Mouse (Mus musculus) c-Kit-positive CD71-negative TER-119-negative erythroid progenitor cells, embryonic 14.5 days (primary cell): Measurements from ENCODE around the gene Ddx31.

Source experiments
- DNase-seq: peaks from one replicate; pipeline ENCODE4 v3.0.0-alpha.2; 2013; ENCODE audit warnings: low read depth

The Ddx31 gene

DNA sequence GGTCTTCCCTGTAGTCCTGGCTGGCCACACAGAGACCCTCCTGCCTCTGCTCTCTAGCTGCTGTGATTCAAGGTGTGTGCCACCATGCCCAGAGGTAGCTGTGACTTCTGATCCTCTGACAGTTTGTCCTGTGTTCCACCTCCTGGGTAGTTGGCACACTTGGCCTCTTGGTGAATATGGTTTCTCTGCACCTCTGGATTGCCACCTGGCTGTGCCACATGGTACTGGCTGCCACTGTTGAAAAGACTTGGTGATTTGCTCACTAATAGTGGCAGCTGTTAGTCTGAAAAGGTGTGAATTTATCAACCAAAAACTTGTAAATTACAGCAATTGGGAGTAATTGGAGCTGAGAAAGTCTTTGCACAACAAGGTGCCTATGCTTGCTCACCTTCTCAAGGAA lies 23.7 kb downstream of the Ddx31 start:
- DNase-seq, result no peak

GRCm38 (mm10) chr2:28867495-28867894 lies 27.3 kb downstream of the Ddx31 start:
- no peak for DNase-seq

- no peak for DNase-seq
Measured at GRCm38 (mm10) chr2:28875554-28875953, 35.3 kb downstream of the Ddx31 start.

- DNase-seq, result no peak
Measured at GRCm38 (mm10) chr2:28881275-28881674, 41.1 kb downstream of the Ddx31 start.

DNA sequence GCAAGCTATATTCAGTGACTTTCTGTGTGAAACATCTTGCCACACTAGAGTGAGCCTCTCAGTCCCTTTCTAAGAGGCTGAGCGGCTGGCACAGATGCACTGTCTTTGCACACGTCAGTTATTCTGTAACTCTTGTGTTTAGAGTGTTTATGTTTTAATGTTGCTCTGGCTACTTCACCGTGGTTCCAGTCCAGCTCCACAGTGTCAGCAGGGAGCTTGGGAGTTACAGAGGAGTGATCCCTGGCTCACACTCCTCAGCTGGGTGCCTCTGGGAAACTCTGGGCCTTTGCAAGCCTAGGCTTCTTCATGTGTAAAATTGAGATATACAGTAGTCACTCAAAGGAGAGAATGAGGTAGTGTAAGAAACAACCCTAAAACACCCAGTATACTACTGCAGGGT lies 41.8 kb downstream of the Ddx31 start:
- no peak for DNase-seq

DNA sequence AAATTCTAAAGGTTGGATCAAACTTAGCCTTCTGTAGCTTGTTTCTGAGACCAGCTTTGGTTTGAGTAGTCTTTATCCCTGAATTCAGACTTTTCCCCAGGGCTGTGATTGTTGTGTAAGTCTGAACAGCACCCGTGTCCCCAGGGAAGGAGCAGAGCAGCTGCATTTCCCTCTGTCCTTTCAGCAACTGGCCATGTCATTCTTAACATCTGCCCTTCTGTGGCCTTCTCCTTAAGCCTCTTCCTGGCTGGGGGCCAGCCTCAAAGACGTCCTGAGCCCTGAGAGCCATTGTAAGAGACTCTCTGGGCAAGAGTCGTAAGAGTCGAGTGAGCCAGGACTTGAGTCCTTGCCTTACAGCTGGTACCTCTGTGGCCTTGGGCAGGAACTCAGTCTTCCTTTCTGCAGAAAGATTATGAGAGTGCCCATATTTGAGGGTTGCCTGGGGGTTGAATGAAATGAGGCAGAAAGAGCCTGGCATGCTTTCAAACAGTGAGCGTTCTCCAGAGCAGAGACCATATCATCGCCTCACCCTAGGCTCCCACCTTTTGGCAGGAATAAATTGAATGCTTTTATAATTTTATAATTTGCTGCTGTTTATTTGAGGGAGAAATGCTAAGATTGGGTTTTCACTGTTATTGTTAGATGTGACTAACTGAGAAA lies 42.8 kb downstream of the Ddx31 start:
- DNase-seq, result no peak

DNA sequence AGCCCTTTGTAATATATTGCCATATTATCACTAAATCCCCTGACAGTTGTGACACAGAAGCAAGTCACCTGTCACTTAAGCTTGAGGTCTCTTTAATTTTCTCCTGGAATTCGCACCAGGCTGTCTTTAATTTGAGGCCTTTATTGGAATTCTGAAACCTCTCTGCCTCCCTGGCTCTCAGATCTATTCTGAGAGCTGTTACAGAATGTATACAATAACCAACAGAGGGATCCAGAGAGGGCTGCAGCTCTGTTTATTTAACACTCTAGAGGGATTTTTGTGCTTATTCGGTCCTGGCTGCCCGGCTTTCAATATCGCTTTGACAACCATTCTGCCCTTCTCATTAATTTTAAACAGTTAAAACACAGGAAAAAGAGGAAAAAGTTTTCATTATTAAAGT lies 44.7 kb downstream of the Ddx31 start:
- no peak for DNase-seq

- DNase-seq, result no peak
Measured at GRCm38 (mm10) chr2:28892796-28893195, 52.6 kb downstream of the Ddx31 start.

DNA sequence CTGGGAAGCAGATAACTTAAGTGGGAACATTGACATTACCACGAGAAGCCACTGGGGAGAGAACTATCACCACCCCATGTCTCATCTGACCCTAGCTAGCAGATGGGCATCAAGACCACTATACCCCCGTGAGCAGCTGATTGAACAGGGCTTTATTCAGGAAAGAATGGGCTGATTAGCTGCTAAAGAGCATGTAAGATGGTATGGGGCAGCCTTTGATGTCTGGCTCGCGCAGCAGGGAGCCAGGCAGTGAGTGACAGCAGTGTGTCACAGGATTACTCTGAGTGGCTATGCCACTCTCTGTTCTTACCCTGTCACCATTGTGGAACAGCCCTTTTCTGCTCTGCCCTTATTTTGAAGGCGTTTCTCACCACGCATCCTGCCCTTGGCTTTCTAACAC lies 53.3 kb downstream of the Ddx31 start:
- DNase-seq, result no peak

- no peak for DNase-seq
Measured at GRCm38 (mm10) chr2:28895876-28896275, 55.7 kb downstream of the Ddx31 start.

DNA sequence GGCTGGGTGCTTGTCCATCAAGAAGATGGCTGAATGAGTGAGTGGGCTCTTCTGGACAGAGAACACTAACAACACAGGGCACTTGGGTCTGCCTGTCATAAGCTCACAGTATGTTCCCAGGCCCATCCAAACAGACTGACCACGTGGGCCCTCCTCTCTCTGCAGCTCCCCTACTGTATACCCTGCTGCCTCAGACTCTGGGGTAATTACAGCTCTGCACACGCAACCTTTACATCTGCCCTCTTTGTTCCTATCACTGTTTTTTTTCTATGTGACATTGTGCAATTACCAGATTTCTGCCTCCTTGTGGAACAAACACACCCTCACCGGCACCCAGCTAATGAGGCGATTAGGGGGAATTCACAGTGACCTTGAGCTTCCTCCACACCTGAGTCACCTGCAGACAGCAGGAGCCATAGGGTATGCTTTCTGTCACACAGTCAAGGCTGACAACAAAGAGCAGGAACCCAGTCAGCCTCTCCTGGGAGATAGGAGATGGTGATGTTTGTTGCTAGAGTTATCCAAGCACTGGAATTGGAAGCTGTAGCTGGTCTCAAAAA lies 57.2 kb downstream of the Ddx31 start:
- DNase-seq, result no peak

GRCm38 (mm10) chr2:28902291-28902690 lies 62.1 kb downstream of the Ddx31 start:
- DNase-seq, result no peak

GRCm38 (mm10) chr2:28903871-28904270 lies 63.7 kb downstream of the Ddx31 start:
- DNase-seq, result no peak

DNA sequence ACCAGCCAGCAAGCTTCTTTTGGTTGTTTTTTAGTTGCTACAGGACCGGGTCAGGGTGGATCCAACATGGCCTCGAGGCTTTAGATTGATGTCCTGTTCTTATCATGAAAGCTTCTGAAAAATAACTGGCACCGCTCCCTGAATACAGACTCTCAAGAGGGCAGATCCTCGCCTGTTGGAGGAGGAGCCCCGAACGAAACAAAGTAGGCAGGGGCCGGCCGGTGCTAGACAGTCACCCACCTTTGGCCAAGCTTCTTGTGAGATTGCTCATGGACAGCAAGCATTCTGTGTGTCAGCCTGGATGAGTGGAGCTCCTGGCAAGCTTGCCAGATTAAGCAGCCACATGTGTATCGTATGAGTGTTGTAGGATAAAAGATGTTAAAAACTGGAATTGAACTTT lies 64.6 kb downstream of the Ddx31 start:
- no peak for DNase-seq

- DNase-seq, result no peak
Measured at GRCm38 (mm10) chr2:28905561-28905960, 65.4 kb downstream of the Ddx31 start.

DNA sequence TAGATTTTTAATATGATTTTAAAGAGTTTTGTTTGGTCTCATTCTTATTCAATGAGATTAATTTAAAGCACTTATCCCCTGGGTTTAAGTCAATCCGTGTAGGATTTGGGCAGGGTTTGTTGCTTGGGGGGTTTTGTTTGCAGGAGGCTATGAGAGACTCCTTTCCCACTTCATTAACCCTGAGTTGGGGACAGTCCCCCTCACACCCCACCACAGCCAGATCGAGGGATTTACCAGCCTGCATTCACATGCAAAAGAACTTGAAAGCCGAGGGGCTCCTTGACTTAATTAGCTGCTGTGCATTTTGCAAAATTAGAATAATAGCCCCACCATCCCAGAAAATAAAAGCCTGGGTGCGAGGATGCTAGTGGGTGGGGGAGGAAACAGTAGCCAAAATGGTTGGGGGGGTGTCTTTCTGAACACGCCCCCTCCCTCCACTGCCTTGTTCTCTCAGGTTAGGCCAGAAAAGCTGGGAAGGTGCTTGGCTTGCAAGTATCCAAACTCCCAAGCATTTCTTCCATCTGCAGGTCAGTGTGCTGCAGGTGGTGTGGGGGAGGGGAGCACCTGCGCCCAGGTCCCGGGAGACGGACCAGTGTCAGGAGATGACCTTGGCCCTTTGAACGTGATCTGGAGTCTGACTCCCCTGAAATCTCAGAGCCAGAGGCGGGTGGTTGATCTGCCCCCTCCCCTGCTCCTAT lies 67.6 kb downstream of the Ddx31 start:
- DNase-seq, result no peak

GRCm38 (mm10) chr2:28908389-28909153 lies 68.4 kb downstream of the Ddx31 start:
- no peak for DNase-seq

GRCm38 (mm10) chr2:28909186-28909817 lies 69.1 kb downstream of the Ddx31 start:
- DNase-seq, result no peak

DNA sequence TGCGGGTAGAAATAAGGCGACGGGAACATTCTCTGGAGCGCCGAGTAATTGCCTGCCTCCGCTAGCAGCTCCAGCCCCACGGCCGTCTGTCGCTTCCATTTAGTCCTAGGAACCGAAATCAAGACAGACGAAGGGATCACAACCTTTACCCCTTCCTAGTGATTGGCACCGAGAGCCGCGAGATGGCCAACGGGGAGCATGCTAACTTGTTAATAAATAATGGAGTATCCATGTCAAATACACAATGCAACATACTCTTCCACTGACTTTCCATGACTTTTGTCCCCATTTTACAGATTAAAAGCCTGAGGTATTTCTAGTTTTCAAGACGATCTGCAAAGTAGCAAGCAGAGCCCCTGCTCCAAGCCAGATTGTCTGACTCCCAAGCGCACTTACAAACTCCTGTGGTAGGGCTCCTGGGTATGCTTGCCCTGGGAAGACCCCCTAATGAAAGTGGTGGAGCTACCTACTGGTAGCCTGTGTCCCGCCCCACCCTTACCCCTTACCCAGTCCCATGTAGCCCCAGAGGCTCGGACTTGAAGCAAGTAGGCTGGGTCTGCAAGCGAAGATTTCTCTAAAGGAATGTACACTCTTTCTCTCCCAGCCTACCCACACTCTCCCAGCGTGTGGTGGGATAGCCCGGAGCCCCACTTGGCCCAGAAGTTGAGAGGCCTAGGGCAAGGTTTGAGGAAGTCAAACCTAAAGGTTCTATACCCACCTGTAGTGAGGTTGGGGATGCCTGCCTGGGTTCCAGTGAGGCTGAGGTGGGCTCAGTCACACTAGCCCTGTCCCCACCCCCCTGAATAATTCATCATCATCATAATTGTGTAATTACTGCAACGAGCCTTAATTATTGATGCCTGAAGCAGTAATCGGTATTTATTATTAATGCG lies 69.9 kb downstream of the Ddx31 start:
- DNase-seq, result no peak

GRCm38 (mm10) chr2:28910877-28911276 lies 70.7 kb downstream of the Ddx31 start:
- DNase-seq, result no peak

GRCm38 (mm10) chr2:28911331-28912038 lies 71.3 kb downstream of the Ddx31 start:
- DNase-seq, result no peak
